In genomic region chr7:141440613-141441012, GRCm38 (mm10) we compare ENCODE assay signal across 8 mouse cellular contexts. TPM values are rescaled to one million over a fixed set of nuclear protein-coding genes. Genes with fewer than 3 reads are reported as not detected.
A peak's percentile ranks its signal among the peaks of the same experiment; 100 is the strongest.
DNase-seq lines count a peak whose midpoint lies in the region; ATAC-seq and TF ChIP-seq lines count a peak whose summit lies in the region.

No protein-coding gene starts in this region.

- no peak for ATAC-seq in heart, embryonic 11.5 days (replicated peaks; ENCODE audit: insufficient number of reproducible peaks, low FRiP score, low TSS enrichment)
- ATAC-seq in kidney, postnatal 0 days (replicated peaks; ENCODE audit: low FRiP score, low read depth): no peak

- TF ChIP-seq POLR2A in thymus, adult 2 months (IDR thresholded peaks at IDR 0.05; ENCODE audit: control insufficient read depth, extremely low read depth, insufficient read depth, low read length, poor library complexity): no peak

- 35% methylated on average over 6 of the region's 6 CpGs for WGBS in heart, embryonic 11.5 days (ENCODE audit: insufficient replicate concordance)
- WGBS in thymus, adult 2 months: 49% methylated on average over 6 of the region's 6 CpGs
- WGBS in kidney, postnatal 0 days: 30% methylated on average over 6 of the region's 6 CpGs

- H3K9me3 ChIP-seq in heart, embryonic 11.5 days (replicated peaks; ENCODE audit: control insufficient read depth, low read length): no peaks in the 10 kb centered on the region
- H3K9me3 ChIP-seq in kidney, postnatal 0 days (replicated peaks; ENCODE audit: low read length): no peaks in the 10 kb centered on the region

- peak; percentile 48 to 63 for DNase-seq in heart, adult 18-20 months
- DNase-seq in thymus, postnatal 0 days (ENCODE audit: low spot score): peak; percentile 57
- DNase-seq in thymus, adult 2 months: no peak
- peak; percentile 67 to 73 for DNase-seq in cerebellum, postnatal 36 days
- no peak for DNase-seq in kidney, postnatal 0 days (ENCODE audit: low spot score)
- peak; percentile 74 for DNase-seq in naive thymus-derived CD4-positive, alpha-beta T cell, adult 2 months (ENCODE audit: low read depth)
- no peak for DNase-seq in ovary, postnatal 14 days (ENCODE audit: low spot score)

- H3K4me1 ChIP-seq in heart, embryonic 11.5 days (ENCODE audit: control insufficient read depth, insufficient read depth, low read length): peaks cover 33% of the 10 kb centered on the region
- peaks cover 33% of the 10 kb centered on the region for H3K4me1 ChIP-seq in thymus, adult 2 months (replicated peaks; ENCODE audit: control insufficient read depth, insufficient read depth, low read length)
- H3K4me1 ChIP-seq in kidney, postnatal 0 days (replicated peaks; ENCODE audit: insufficient read depth, low read length): peaks cover 26% of the 10 kb centered on the region

- no peak overlapping the region for H3K27ac ChIP-seq in heart, embryonic 11.5 days (ENCODE audit: low read depth, low read length)
- no peak overlapping the region for H3K27ac ChIP-seq in thymus, adult 2 months (ENCODE audit: control insufficient read depth, insufficient read depth, low read length)
- no peak overlapping the region for H3K27ac ChIP-seq in kidney, postnatal 0 days

- H3K27me3 ChIP-seq in heart, embryonic 11.5 days (ENCODE audit: control insufficient read depth, insufficient read depth, low read length): no peaks in the 10 kb centered on the region
- H3K27me3 ChIP-seq in thymus, adult 2 months (ENCODE audit: control insufficient read depth, insufficient read depth, low read length): no peaks in the 10 kb centered on the region
- no peaks in the 10 kb centered on the region for H3K27me3 ChIP-seq in kidney, postnatal 0 days (ENCODE audit: insufficient read depth, low read length)

- no peak overlapping the region for H3K4me2 ChIP-seq in heart, embryonic 11.5 days
- H3K4me2 ChIP-seq in kidney, postnatal 0 days (ENCODE audit: low read length): no peak overlapping the region

- peaks cover 6% of the 10 kb centered on the region; the same call in 1 of the 2 replicates for H3K36me3 ChIP-seq in heart, embryonic 11.5 days (ENCODE audit: control insufficient read depth, insufficient read depth, low read length)
- H3K36me3 ChIP-seq in thymus, adult 2 months (ENCODE audit: control insufficient read depth, insufficient read depth, low read length): no peaks in the 10 kb centered on the region
- H3K36me3 ChIP-seq in kidney, postnatal 0 days (ENCODE audit: insufficient read depth, low read length): peaks cover 5% of the 10 kb centered on the region; the same call in 1 of the 2 replicates

- TF ChIP-seq CTCF in thymus, adult 2 months (IDR thresholded peaks at IDR 0.05; ENCODE audit: borderline replicate concordance, control insufficient read depth, extremely low read depth, insufficient read depth, low read length, poor library complexity): no peak
- peak; percentile 82 for TF ChIP-seq CTCF in kidney, postnatal 0 days (IDR thresholded peaks at IDR 0.05; ENCODE audit: low read depth)

- no peak overlapping the region for H3K9ac ChIP-seq in heart, embryonic 11.5 days (ENCODE audit: low read depth, low read length)
- H3K9ac ChIP-seq in kidney, postnatal 0 days (ENCODE audit: low read depth, low read length): no peak overlapping the region

- no peak overlapping the region for H3K4me3 ChIP-seq in heart, embryonic 11.5 days (ENCODE audit: low read depth, low read length)
- H3K4me3 ChIP-seq in thymus, adult 2 months (ENCODE audit: control insufficient read depth, insufficient read depth, low read length): no peak overlapping the region
- no peak overlapping the region for H3K4me3 ChIP-seq in kidney, postnatal 0 days (replicated peaks; ENCODE audit: low read depth, low read length)

RNA-seq across cellular contexts. Expression of gene Slc25a22, which starts 2.9 kb away (rescaled TPM):
- 10 to 100 TPM; 45.6 to 59.1 TPM for total RNA-seq in heart, adult 18-20 months (2021)
- 19.4 and 19.7 TPM in 2 replicates for polyA plus RNA-seq in heart, embryonic 11.5 days (2014; fragmentation: Nextera tagmentation; extraction: Ambion mirVana)
- 19.0 and 19.1 TPM in 2 replicates for polyA plus RNA-seq in thymus, postnatal 0 days (2015; fragmentation: Nextera tagmentation; extraction: Ambion mirVana)
- polyA plus RNA-seq in thymus, adult 2 months (2012; rRNA removed): 114 and 128 TPM in 2 replicates
- polyA plus RNA-seq in kidney, postnatal 0 days (2015; fragmentation: Nextera tagmentation; extraction: Ambion mirVana): 15.8 and 17.3 TPM in 2 replicates

RNA-seq across cellular contexts. Expression of gene Pidd1, which starts 3.2 kb away (rescaled TPM):
- under 1 TPM; 0.21 to 0.42 TPM for total RNA-seq in heart, adult 18-20 months (2021)
- polyA plus RNA-seq in heart, embryonic 11.5 days (2014; fragmentation: Nextera tagmentation; extraction: Ambion mirVana): 9.5 and 9.6 TPM in 2 replicates
- polyA plus RNA-seq in thymus, postnatal 0 days (2015; fragmentation: Nextera tagmentation; extraction: Ambion mirVana): 13.2 and 14.2 TPM in 2 replicates
- 109 and 133 TPM in 2 replicates for polyA plus RNA-seq in thymus, adult 2 months (2012; rRNA removed)
- polyA plus RNA-seq in kidney, postnatal 0 days (2015; fragmentation: Nextera tagmentation; extraction: Ambion mirVana): 3.6 and 5.1 TPM in 2 replicates

RNA-seq across cellular contexts. Expression of gene Rplp2, which starts 6.6 kb away (rescaled TPM):
- 1,000 to 10,000 TPM in 1 of 2 experiments, 100 to 1,000 TPM in 1; 998 to 1,000 TPM for total RNA-seq in heart, adult 18-20 months (2021)
- 873 and 1,016 TPM in 2 replicates for polyA plus RNA-seq in heart, embryonic 11.5 days (2014; fragmentation: Nextera tagmentation; extraction: Ambion mirVana)
- 2,028 and 2,062 TPM in 2 replicates for polyA plus RNA-seq in thymus, postnatal 0 days (2015; fragmentation: Nextera tagmentation; extraction: Ambion mirVana)
- 674 and 750 TPM in 2 replicates for polyA plus RNA-seq in thymus, adult 2 months (2012; rRNA removed)
- 1,479 and 1,595 TPM in 2 replicates for polyA plus RNA-seq in kidney, postnatal 0 days (2015; fragmentation: Nextera tagmentation; extraction: Ambion mirVana)

RNA-seq across cellular contexts. Expression of gene Cend1, which starts 11.3 kb away (rescaled TPM):
- total RNA-seq in heart, adult 18-20 months (2021): 1 to 10 TPM in 1 of 2 experiments, under 1 TPM in 1; 0.80 to 1.3 TPM
- 7.4 and 9.3 TPM in 2 replicates for polyA plus RNA-seq in heart, embryonic 11.5 days (2014; fragmentation: Nextera tagmentation; extraction: Ambion mirVana)
- 0.24 and 0.26 TPM in 2 replicates for polyA plus RNA-seq in thymus, postnatal 0 days (2015; fragmentation: Nextera tagmentation; extraction: Ambion mirVana)
- 0.43 and 0.63 TPM in 2 replicates for polyA plus RNA-seq in thymus, adult 2 months (2012; rRNA removed)
- 2.2 and 2.3 TPM in 2 replicates for polyA plus RNA-seq in kidney, postnatal 0 days (2015; fragmentation: Nextera tagmentation; extraction: Ambion mirVana)

RNA-seq across cellular contexts. Expression of gene Pnpla2, which starts 14.4 kb away (rescaled TPM):
- total RNA-seq in heart, adult 18-20 months (2021): 100 to 1,000 TPM; 387 to 566 TPM
- polyA plus RNA-seq in heart, embryonic 11.5 days (2014; fragmentation: Nextera tagmentation; extraction: Ambion mirVana): 28.7 and 35.3 TPM in 2 replicates
- polyA plus RNA-seq in thymus, postnatal 0 days (2015; fragmentation: Nextera tagmentation; extraction: Ambion mirVana): 49.2 and 50.5 TPM in 2 replicates
- 256 and 296 TPM in 2 replicates for polyA plus RNA-seq in thymus, adult 2 months (2012; rRNA removed)
- 68.0 and 72.9 TPM in 2 replicates for polyA plus RNA-seq in kidney, postnatal 0 days (2015; fragmentation: Nextera tagmentation; extraction: Ambion mirVana)

Comparison
In these comparisons a context has a peak if more than half of its experiments do, and no peak if none do; other contexts are left out.
1. DNase-seq: peak in heart, adult 18-20 months (2 of 2), thymus, postnatal 0 days (single experiment), cerebellum, postnatal 36 days (2 of 2) and naive thymus-derived CD4-positive, alpha-beta T cell, adult 2 months (single experiment); none in thymus, adult 2 months (single experiment), kidney, postnatal 0 days (single experiment) and ovary, postnatal 14 days (single experiment).